In the genomic region with DNA sequence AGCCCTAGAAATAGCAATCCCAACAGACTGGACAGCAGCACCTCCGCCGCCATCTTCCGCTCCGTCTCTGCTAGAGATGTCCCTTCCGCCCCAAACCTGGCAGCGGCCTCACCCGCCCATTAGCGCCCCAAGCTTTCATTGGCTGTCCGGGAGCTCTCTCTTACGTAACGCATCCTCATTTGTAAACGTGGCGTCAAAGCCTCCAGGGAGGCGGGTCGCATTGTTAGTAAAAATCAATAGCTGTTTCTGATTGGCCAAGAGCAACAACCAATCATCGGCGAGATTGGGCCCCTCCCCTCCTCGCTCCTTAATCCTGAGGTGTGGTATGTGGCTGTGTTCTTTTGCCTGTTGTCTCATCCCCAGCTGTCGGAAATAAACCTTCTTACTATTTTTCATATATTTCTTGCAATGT, we compare ENCODE assay signal across 8 mouse cellular contexts. TPM values are rescaled to one million over a fixed set of nuclear protein-coding genes. Genes with fewer than 3 reads are reported as not detected.
DNase-seq lines count a peak whose midpoint lies in the region; ATAC-seq and TF ChIP-seq lines count a peak whose summit lies in the region.

A gene (minus strand): TSS at position 66 of the 412 bp plus-strand sequence.

- no peaks in the 10 kb centered on the region for H3K27me3 ChIP-seq in megakaryocyte, embryonic 14.5 days (replicated peaks)

- no peaks in the 10 kb centered on the region for H3K9me3 ChIP-seq in megakaryocyte, embryonic 14.5 days

- no peaks in the 10 kb centered on the region; the same call in 1 of the 2 replicates for H3K4me1 ChIP-seq in cortical plate, adult 2 months (ENCODE audit: control insufficient read depth, insufficient read depth, low read length)
- peaks cover 71% of the 10 kb centered on the region for H3K4me1 ChIP-seq in megakaryocyte, embryonic 14.5 days

- 0 out of 2 replicates have a peak within 1 kb of the TSS, but pooled peaks have one; percentile 5 for H3K27ac ChIP-seq in cortical plate, adult 2 months (ENCODE audit: insufficient read depth, low read length)

- no peak for TF ChIP-seq CTCF in cortical plate, adult 2 months (IDR thresholded peaks at IDR 0.05; ENCODE audit: extremely low read depth, insufficient read depth, low read length)

- H3K4me3 ChIP-seq in cortical plate, adult 2 months (ENCODE audit: insufficient read depth, low read length) = peak within 1 kb of the TSS; percentile 89
- peak within 1 kb of the TSS; percentile 100 for H3K4me3 ChIP-seq in megakaryocyte, embryonic 14.5 days (replicated peaks)

- peaks cover 39% of the 10 kb centered on the region for H3K36me3 ChIP-seq in megakaryocyte, embryonic 14.5 days (replicated peaks; ENCODE audit: low read length)

- peak; percentile 95 to 96 for DNase-seq in gastrocnemius, adult 8-10 months (ENCODE audit: low spot score in 2 of 2)
- DNase-seq in hindlimb bud, embryonic 11.5 days (ENCODE audit: extremely low spot score, low read depth, low spot score) = peak; percentile 98
- DNase-seq in left cerebral cortex, adult 8-10 months (ENCODE audit: low spot score in 2 of 2) = peak; percentile 88 to 97
- peak; percentile 98 to 99 for DNase-seq in right cerebral cortex, postnatal 10 days (ENCODE audit: low spot score in 2 of 2)
- peak; percentile 88 for DNase-seq in urinary bladder, postnatal 25 days (ENCODE audit: low spot score)

- peak; percentile 99 for ATAC-seq in activated CD4-positive, CD25-positive, alpha-beta regulatory T cell, adult 4 months

- peak; percentile 81 for TF ChIP-seq POLR2A in cortical plate, adult 2 months (IDR thresholded peaks at IDR 0.05; ENCODE audit: extremely low read depth, insufficient read depth, low read length)

RNA-seq across cellular contexts. Expression of the gene that starts here (rescaled TPM):
- 10 to 100 TPM; 51.3 to 75.5 TPM for polyA plus RNA-seq in activated CD4-positive, CD25-positive, alpha-beta regulatory T cell, adult 4 months (2017; shearing (Covaris generic))
- 106 TPM in 2 replicates for polyA plus RNA-seq in cortical plate, adult 2 months (2012; rRNA removed)
- 10 to 100 TPM in 2 of 4 experiments, 1 to 10 TPM in 2; 7.4 to 13.9 (median 10.8) TPM for total RNA-seq in gastrocnemius, adult 8-10 months (2022)
- 100 to 1,000 TPM; 112 to 130 (median 122) TPM for total RNA-seq in left cerebral cortex, adult 8-10 months (2022)
- polyA plus RNA-seq in megakaryocyte, embryonic 14.5 days (2012; ENCODE audit: insufficient read depth, low replicate concordance) = 140 and 267 TPM in 2 replicates

Comparison
In these comparisons a context has a peak if more than half of its experiments do, and no peak if none do; other contexts are left out.
1. Peak in every context shown above with its lines: DNase-seq, ATAC-seq, H3K4me3 ChIP-seq and H3K27ac ChIP-seq.
2. RNA of the gene that starts here (total RNA-seq): 112 to 130 TPM in left cerebral cortex, adult 8-10 months; 7.4 to 13.9 TPM in gastrocnemius, adult 8-10 months; every median in the first group is over 4 times any median in the second.